In genomic region chr5:144051268-144051667, GRCm38 (mm10) we compare ENCODE assay signal across 13 mouse cellular contexts. TPM values are rescaled to one million over a fixed set of nuclear protein-coding genes. Genes with fewer than 3 reads are reported as not detected.
DNase-seq lines count a peak whose midpoint lies in the region; ATAC-seq and TF ChIP-seq lines count a peak whose summit lies in the region.
"Had no signal": no experiment of that assay in that cellular context is flagged by ENCODE, and none has a peak within 500 bp of the region (broad histone marks: within the 10 kb centered on the region; RNA-seq: fewer than 3 reads in every experiment).

No protein-coding gene starts in this region.

- peak; percentile 64 for TF ChIP-seq RAD21 in MEL (IDR thresholded peaks at IDR 0.05; ENCODE audit: low read depth, low read length)

- peak; percentile 73 to 84 (median 79) for TF ChIP-seq CTCF in MEL (IDR thresholded peaks at IDR 0.05 in 2 of 3, conservative IDR thresholded peaks at IDR 0.05 in 1 of 3; ENCODE audit: control insufficient read depth in 1 of 3, insufficient read depth in 1 of 3, low read depth in 2 of 3, low read length in 3 of 3, poor library complexity in 1 of 3, severe bottlenecking in 1 of 3)

- no peaks in the 10 kb centered on the region for H3K79me2 ChIP-seq in MEL (ENCODE audit: control insufficient read depth, insufficient read depth, low read length, poor library complexity)

- no peaks in the 10 kb centered on the region for H3K27me3 ChIP-seq in MEL (ENCODE audit: control insufficient read depth in 1 of 2, insufficient read depth in 2 of 2, low read length in 2 of 2)
- H3K27me3 ChIP-seq: heart, embryonic 15.5 days had no signal

- no peaks in the 10 kb centered on the region for H3K4me1 ChIP-seq in MEL (ENCODE audit: control insufficient read depth in 1 of 2, insufficient read depth in 2 of 2, low read length in 2 of 2)
- H3K4me1 ChIP-seq: heart, embryonic 15.5 days had no signal

- no peaks in the 10 kb centered on the region for H3K36me3 ChIP-seq in MEL (ENCODE audit: control insufficient read depth in 1 of 2, insufficient read depth in 2 of 2, low read length in 2 of 2)
- H3K36me3 ChIP-seq: heart, embryonic 15.5 days had no signal

- H3K4me3 ChIP-seq in MEL (ENCODE audit: control insufficient read depth in 1 of 2, insufficient read depth in 1 of 2, low read depth in 2 of 2, low read length in 2 of 2), result no peak overlapping the region
- H3K4me3 ChIP-seq: heart, embryonic 15.5 days had no signal

- peak; percentile 34 for DNase-seq in kidney, adult 9 months
- no peak for DNase-seq in kidney, postnatal 14 days
- peak; percentile 63 for DNase-seq in A20 (ENCODE audit: low read depth, low spot score)
- DNase-seq in MEL (ENCODE audit: low read depth, low spot score), result peak; percentile 58
- no peak for DNase-seq in adipocyte (ENCODE audit: low spot score)
- DNase-seq in right cerebral cortex, postnatal 36 days (ENCODE audit: low spot score in 2 of 2), result no peak

- no peak for TF ChIP-seq POLR2A in MEL (IDR thresholded peaks at IDR 0.05; ENCODE audit: control insufficient read depth in 1 of 2, insufficient read depth in 1 of 2, low read depth in 1 of 2, low read length in 2 of 2, poor library complexity in 1 of 2)

- no peak overlapping the region for H3K27ac ChIP-seq in MEL (ENCODE audit: control insufficient read depth, low read depth, low read length)
- H3K27ac ChIP-seq: heart, embryonic 15.5 days; macrophage had no signal

- TF ChIP-seq EP300 in MEL (IDR thresholded peaks at IDR 0.05; ENCODE audit: low read depth in 1 of 2, low read length in 2 of 2), result no peak

- peak; percentile 96 for ATAC-seq in megakaryocyte progenitor cell, adult 5-6 weeks (replicated peaks; ENCODE audit: poor library complexity)
- ATAC-seq: forebrain, embryonic 14.5 days had no signal

- no peaks in the 10 kb centered on the region for H3K9me3 ChIP-seq in MEL (replicated peaks; ENCODE audit: insufficient read depth, low read length)
- H3K9me3 ChIP-seq: heart, embryonic 15.5 days had no signal

- H3K9ac ChIP-seq in MEL (ENCODE audit: control insufficient read depth, low read depth, low read length, poor library complexity, severe bottlenecking), result no peak overlapping the region
- H3K9ac ChIP-seq: heart, embryonic 15.5 days had no signal

TF ChIP-seq in MEL, 35 proteins besides CTCF, POLR2A, EP300 and RAD21:
- TF ChIP-seq ZKSCAN1 (IDR thresholded peaks at IDR 0.05; ENCODE audit: low read depth, low read length) (no peak), ZMIZ1 (IDR thresholded peaks at IDR 0.05; ENCODE audit: low read depth, low read length) (no peak), MAFK (IDR thresholded peaks at IDR 0.05; ENCODE audit: borderline replicate concordance, low read depth, low read length) (no peak), TBP (IDR thresholded peaks at IDR 0.05; ENCODE audit: low read depth, low read length) (no peak), KAT2A (conservative IDR thresholded peaks at IDR 0.05; ENCODE audit: low read depth, low read length) (no peak), POLR2AphosphoS5 (IDR thresholded peaks at IDR 0.05; ENCODE audit: borderline replicate concordance, low read depth, low read length) (no peak), MAX (IDR thresholded peaks at IDR 0.05; ENCODE audit: low read length) (0 out of 2 replicates have a peak, but pooled peaks have one; percentile 19), TCF12 (IDR thresholded peaks at IDR 0.05; ENCODE audit: low read depth, low read length) (no peak), USF1 (IDR thresholded peaks at IDR 0.05; ENCODE audit: low read depth, low read length) (no peak), POLR2AphosphoS2 (IDR thresholded peaks at IDR 0.05; ENCODE audit: low read length) (no peak), E2F4 (IDR thresholded peaks at IDR 0.05; ENCODE audit: borderline replicate concordance, low read depth, low read length) (no peak), ZNF384 (IDR thresholded peaks at IDR 0.05; ENCODE audit: low read depth, low read length) (peak; percentile 47), MAZ (IDR thresholded peaks at IDR 0.05; ENCODE audit: low read depth, low read length) (no peak), USF2 (IDR thresholded peaks at IDR 0.05; ENCODE audit: borderline replicate concordance in 1 of 2, insufficient read depth in 1 of 2, low read depth in 1 of 2, low read length in 2 of 2) (no peak), MYB (IDR thresholded peaks at IDR 0.05; ENCODE audit: low read depth, low read length) (no peak), RCOR1 (IDR thresholded peaks at IDR 0.05; ENCODE audit: low read depth, low read length) (no peak), MYC (IDR thresholded peaks at IDR 0.05; ENCODE audit: low read depth, low read length) (peak; percentile 70), TAL1 (IDR thresholded peaks at IDR 0.05; ENCODE audit: low read length) (no peak), ELF1 (IDR thresholded peaks at IDR 0.05; ENCODE audit: low read depth, low read length) (peak; percentile 24; the same call in 1 of the 2 replicates), NRF1 (IDR thresholded peaks at IDR 0.05; ENCODE audit: insufficient read depth, low read depth, low read length, poor library complexity, severe bottlenecking) (no peak), ZC3H11A (IDR thresholded peaks at IDR 0.05; ENCODE audit: low read depth, low read length) (peak; percentile 33), GATA1 (IDR thresholded peaks at IDR 0.05; ENCODE audit: low read depth, low read length) (no peak), ETS1 (IDR thresholded peaks at IDR 0.05; ENCODE audit: low read depth, low read length) (no peak), SIN3A (IDR thresholded peaks at IDR 0.05; ENCODE audit: low read length) (no peak), BHLHE40 (IDR thresholded peaks at IDR 0.05; ENCODE audit: borderline replicate concordance, low read depth, low read length) (no peak), HCFC1 (IDR thresholded peaks at IDR 0.05; ENCODE audit: low read depth, low read length) (no peak), MXI1 (IDR thresholded peaks at IDR 0.05; ENCODE audit: low read depth, low read length) (no peak), GABPA (IDR thresholded peaks at IDR 0.05; ENCODE audit: low read depth, low read length) (no peak), SMC3 (IDR thresholded peaks at IDR 0.05; ENCODE audit: low read depth, low read length) (peak; percentile 83), CHD1 (IDR thresholded peaks at IDR 0.05; ENCODE audit: low read depth, low read length) (no peak), CHD2 (IDR thresholded peaks at IDR 0.05; ENCODE audit: low read length) (no peak), UBTF (IDR thresholded peaks at IDR 0.05; ENCODE audit: borderline replicate concordance, insufficient read depth, low read depth, low read length) (no peak), MEF2A (IDR thresholded peaks at IDR 0.05; ENCODE audit: extremely low read depth, insufficient replicate concordance, low read depth, low read length, poor library complexity, severe bottlenecking) (no peak), JUND (IDR thresholded peaks at IDR 0.05; ENCODE audit: low read depth, low read length) (no peak), NELFE (IDR thresholded peaks at IDR 0.05; ENCODE audit: low read depth, low read length) (no peak)

RNA-seq across cellular contexts. Expression of gene Ocm, which starts 24.8 kb away (rescaled TPM):
- not detected in 2 replicates for total RNA-seq in MEL (2012; rRNA removed)
- polyA plus RNA-seq in MEL (2012; ENCODE audit: insufficient read depth in 1 of 2, insufficient read length in 2 of 2, low read depth in 1 of 2, low replicate concordance in 2 of 2, missing spikeins in 1 of 2), result not detected
- not detected in 2 replicates for total RNA-seq in megakaryocyte progenitor cell, adult 5-6 weeks (2015)
- not detected in 2 replicates for total RNA-seq in megakaryocyte progenitor cell, adult 5-6 weeks (2017)
- total RNA-seq: adrenal gland, adult 18-20 months; layer of hippocampus, postnatal 14 days had no signal
- polyA plus RNA-seq: forebrain, embryonic 14.5 days; heart, embryonic 15.5 days; macrophage; neural tube, embryonic 14.5 days had no signal

RNA-seq across cellular contexts. Expression of gene Ccz1, which starts 36.6 kb away (rescaled TPM):
- total RNA-seq in MEL (2012; rRNA removed), result 56.0 and 61.7 TPM in 2 replicates
- polyA plus RNA-seq in MEL (2012; ENCODE audit: insufficient read depth in 1 of 2, insufficient read length in 2 of 2, low read depth in 1 of 2, low replicate concordance in 2 of 2, missing spikeins in 1 of 2), result 100 to 1,000 TPM in 1 of 2 experiments, 10 to 100 TPM in 1; 58.0 to 166 TPM
- 100 and 105 TPM in 2 replicates for total RNA-seq in megakaryocyte progenitor cell, adult 5-6 weeks (2015)
- 120 and 133 TPM in 2 replicates for total RNA-seq in megakaryocyte progenitor cell, adult 5-6 weeks (2017)

RNA-seq across cellular contexts. Expression of gene Lmtk2, which starts 49.0 kb away (rescaled TPM):
- 14.2 and 14.8 TPM in 2 replicates for total RNA-seq in MEL (2012; rRNA removed)
- polyA plus RNA-seq in MEL (2012; ENCODE audit: insufficient read depth in 1 of 2, insufficient read length in 2 of 2, low read depth in 1 of 2, low replicate concordance in 2 of 2, missing spikeins in 1 of 2), result 10 to 100 TPM in 1 of 2 experiments, not detected in 1; 12.6 TPM
- total RNA-seq in megakaryocyte progenitor cell, adult 5-6 weeks (2015), result 8.2 and 9.6 TPM in 2 replicates
- total RNA-seq in megakaryocyte progenitor cell, adult 5-6 weeks (2017), result 7.6 and 8.5 TPM in 2 replicates

Comparison
In these comparisons a context has a peak if more than half of its experiments do, and no peak if none do; other contexts are left out.
1. DNase-seq: peak in kidney, adult 9 months (single experiment), A20 (single experiment) and MEL (single experiment); none in kidney, postnatal 14 days (single experiment), adipocyte (single experiment) and right cerebral cortex, postnatal 36 days (0 of 2).